Mouse (Mus musculus) right cerebral cortex, postnatal 25 days (tissue): ENCODE measurements around the gene Coq4.

ENCODE experiments used
- DNase-seq: peaks from one replicate; pipeline ENCODE4 v3.0.0; 2022

Gene Coq4

DNA sequence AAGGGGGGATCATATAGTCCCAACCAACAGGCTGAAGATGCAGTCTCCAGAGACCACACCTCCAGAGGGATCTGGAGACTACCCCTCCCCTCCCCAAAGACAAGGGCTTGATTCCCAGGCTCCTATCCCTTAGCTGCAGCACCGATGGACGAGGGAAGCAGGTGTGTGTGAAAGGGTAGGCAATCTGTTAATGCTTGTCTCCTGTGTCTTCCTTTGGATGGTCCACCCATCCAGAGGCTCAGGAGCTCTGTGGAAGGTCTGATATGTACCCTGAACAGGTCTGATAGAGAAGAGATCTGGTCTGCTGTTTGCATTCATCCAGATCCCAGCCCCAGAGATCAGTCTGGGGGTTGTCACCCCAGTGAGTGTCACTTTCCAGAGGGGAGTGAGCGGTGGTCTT is 59.6 kb downstream of the Coq4 start:
- DNase-seq = no peak
